Mouse (Mus musculus): ENCODE data around the gene Cd163l1.
A peak's percentile ranks its signal among the peaks of the same experiment; 100 is the strongest.

The Cd163l1 gene

DNA sequence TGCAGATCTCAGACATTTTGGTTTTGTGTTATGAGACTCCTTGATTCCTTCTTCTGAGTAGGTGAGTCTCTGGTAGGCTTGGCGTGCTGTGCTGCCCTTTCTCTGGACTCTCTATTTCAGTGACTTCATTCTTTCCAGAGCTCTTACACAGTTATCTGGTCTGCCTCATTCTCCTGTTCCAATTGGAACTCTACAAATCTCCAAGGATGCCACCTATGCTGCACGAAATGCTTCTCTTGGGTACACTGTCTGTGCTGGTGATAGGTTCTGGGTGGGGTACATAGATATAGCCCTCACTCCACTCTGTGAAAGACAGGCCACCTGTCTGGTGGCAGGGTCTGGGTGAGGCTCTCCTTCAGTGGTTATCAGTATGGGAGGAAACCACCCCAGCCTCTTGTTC lies at the start of gene Cd163l1:
TSS of gene Cd163l1 (plus strand) at position 301 of the 400 bp plus-strand sequence.
- DNase-seq (ENCODE audit: low read depth, low spot score) = no peak

DNA sequence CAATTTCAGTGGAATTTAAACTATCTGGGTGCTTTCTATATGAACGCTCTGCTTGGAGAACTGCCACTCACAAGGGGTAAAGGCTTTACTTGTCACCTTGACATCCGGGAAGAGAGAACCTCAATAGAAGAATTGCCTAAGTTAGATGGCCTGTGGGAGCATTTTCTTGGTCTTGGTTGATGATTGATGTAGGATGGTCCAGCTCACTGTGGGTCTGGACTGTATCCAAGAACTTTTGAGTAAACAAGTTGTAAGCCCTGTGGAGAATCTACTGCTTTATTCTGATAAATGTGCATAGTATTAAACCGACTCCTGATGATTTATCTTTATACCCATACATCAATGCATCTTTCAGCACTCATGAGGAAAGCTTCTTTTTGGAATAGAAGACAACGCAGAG lies 48.7 kb upstream of the Cd163l1 start:
- peak; percentile 18 for DNase-seq (ENCODE audit: low read depth, low spot score)

DNA sequence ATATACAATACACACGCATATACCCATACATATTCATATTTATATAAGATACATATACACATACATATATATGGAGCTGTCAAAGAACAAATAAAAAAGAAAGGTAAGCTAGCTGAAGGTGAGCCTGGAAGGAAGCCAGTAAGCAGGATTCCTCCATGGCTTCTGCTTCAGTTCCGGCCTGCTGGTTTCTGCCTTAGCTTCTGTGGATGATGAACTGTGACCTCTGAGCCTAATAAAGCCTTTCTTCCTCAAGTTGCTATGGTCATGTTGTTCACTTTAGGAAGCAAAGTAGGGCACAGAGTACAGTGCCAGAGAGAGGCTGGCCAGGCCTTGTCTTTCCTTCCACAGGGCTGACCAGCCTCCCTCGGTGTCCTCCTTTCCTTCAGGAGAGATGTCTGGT lies 47.2 kb upstream of the Cd163l1 start:
- DNase-seq (ENCODE audit: low read depth, low spot score) = no peak

DNA sequence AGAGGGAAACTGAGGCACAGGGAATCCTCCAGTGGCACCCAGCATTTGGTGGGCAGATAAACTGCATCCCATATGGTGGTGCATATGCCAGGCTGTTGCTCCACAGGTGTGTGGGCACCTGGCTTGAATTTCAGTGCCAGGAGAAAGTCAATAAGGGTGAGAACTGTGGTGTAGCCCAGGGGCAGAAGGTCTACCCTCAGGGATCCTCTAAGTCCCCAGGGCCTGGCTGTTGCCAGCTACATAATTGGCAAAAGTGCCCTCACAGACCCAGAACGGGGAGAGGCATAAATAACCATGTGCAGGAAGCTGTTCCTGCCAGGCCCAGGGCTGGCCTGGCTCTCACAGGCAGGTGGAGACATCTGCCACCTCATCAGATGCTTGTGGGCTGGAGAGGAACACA lies 45.1 kb upstream of the Cd163l1 start, which contains the start of gene Olfr523:
TSS of gene Olfr523 (plus strand) at position 282 of the 400 bp plus-strand sequence.
- no peak for DNase-seq (ENCODE audit: low read depth, low spot score)

DNA sequence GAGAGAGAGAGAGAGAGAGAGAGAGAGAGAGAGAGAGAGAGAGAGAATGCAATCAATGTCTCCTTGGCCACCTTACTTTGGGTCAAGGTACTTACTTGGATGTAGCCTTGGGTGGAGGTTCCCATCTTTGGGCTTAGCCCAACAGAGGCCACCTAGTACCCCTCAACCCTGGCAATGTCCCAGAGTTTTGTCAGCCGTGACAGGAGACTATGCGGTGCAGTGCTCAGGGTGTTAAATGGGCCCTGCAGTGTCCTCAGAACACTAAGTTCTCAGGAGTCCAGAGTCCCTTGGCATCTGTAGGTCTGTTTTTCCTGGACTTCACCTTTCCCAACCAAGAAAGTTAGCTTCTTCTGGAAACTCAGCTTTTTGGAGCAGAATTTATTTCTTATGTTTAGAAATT lies 38.9 kb upstream of the Cd163l1 start:
- no peak for DNase-seq (ENCODE audit: low read depth, low spot score)

DNA sequence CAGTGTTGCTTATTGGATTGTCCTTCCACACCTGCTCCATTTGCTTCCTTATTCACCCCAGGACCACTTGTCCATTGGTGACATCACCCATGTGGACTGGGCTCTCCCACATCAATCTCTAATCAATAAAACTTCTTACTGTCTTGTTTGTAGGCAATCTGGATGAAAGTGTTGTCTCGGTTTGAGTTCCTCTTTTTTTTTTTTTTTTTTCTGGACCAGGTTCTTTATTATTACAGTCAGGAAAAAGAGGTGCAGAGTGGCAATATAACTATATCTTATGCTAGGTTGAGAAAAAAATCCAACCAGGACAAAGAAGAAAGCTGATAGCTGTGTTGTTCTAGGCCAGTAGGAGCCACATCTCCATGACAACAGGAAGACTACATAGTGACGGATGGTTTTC lies 37.4 kb upstream of the Cd163l1 start:
- DNase-seq (ENCODE audit: low read depth, low spot score) = no peak

DNA sequence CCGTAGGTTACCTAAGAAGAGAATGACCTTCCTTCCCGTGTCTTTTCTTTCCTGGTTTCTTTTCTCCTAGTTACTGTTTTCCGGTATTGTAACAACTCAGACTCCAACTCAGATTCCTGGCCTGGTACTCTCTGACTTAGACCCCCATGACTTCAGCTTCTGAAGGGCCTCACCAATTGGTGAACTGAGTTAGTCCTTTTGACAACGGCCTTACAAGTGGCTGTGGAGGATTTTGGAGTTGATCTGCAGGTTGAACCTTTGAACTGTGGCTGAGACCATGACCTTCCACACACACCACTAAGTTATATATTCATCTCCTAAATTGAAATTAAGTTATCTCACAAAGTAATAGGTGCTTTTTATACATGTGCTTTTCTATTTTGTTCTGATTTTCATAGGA lies 33.9 kb upstream of the Cd163l1 start:
- DNase-seq (ENCODE audit: low read depth, low spot score) = no peak

DNA sequence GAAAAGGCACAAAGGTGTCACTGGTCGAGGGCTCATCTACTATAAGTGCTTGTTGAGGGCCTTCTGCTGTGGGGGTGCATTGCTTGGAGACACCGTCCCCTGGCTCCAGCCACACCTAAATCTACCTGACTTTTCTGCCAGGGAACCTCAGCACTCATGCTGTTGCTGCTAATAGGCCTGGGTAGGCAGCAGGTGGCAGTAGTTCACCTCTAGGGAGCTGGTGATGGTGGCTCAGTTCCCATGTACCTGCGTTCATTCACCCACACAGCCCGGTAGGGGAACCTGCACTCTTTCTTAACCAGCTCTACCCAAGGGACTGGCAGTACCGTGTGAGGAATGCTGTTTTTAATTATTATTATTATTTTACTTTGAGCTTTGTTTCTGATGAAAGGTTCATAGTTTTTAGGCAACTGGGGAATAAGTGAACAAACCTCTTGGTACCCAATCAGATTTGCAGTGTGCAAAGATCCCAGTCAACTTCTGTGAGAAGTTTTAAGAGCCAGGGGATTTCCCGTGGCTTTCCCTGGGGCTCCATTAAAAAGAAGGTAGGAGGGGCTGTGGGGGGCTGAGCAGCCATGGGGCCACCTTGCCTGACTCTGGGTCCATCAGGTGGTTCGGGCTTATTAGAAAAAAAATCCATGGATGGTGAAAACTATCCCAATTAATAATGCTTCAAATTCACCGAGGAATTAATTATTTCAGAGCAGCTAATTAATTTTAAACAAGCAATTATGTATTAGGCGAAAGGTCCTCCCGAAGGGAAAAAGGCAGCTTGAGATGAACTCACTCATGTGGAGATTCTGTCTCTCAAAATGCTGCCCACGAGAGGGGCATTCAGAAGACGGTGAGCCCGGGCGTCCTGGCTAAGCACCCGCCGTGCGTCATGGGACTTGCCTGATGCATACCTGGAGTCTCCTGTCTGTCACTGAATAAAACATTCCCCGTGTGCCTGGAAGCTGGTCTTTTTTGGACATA lies 31.1 kb upstream of the Cd163l1 start:
- DNase-seq (ENCODE audit: low read depth, low spot score) = no peak

DNA sequence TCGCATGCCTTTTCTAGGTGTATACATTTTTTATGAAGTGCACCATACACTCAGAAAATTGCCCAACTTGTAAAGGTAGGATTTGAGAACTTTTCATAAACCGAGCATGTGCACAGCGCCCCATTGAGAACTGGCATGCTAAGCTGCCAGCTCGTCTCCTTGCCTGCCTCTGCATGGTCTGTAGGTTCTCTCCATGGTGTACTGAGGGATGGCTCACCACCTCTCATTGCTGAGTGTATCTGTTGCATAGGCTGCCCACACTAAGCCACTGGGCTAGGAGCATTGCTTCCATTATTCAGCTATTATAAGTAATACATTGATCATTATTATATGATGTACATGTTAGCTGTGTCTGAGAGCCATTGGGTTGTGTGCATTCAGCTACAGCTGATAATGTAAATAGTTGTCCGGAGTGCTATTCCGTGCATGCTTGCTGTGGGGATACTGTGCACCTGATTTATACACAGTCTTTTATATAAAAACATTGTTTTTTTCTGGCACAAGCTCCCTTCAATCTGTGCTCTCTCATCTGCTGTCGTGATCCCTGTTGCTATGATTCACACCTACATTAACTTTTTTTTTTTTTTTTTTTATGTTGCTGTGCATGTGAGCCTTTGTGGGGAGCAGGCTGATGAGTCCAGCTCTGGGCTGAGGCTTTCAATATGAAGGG lies 30.2 kb upstream of the Cd163l1 start:
- no peak for DNase-seq (ENCODE audit: low read depth, low spot score)

DNA sequence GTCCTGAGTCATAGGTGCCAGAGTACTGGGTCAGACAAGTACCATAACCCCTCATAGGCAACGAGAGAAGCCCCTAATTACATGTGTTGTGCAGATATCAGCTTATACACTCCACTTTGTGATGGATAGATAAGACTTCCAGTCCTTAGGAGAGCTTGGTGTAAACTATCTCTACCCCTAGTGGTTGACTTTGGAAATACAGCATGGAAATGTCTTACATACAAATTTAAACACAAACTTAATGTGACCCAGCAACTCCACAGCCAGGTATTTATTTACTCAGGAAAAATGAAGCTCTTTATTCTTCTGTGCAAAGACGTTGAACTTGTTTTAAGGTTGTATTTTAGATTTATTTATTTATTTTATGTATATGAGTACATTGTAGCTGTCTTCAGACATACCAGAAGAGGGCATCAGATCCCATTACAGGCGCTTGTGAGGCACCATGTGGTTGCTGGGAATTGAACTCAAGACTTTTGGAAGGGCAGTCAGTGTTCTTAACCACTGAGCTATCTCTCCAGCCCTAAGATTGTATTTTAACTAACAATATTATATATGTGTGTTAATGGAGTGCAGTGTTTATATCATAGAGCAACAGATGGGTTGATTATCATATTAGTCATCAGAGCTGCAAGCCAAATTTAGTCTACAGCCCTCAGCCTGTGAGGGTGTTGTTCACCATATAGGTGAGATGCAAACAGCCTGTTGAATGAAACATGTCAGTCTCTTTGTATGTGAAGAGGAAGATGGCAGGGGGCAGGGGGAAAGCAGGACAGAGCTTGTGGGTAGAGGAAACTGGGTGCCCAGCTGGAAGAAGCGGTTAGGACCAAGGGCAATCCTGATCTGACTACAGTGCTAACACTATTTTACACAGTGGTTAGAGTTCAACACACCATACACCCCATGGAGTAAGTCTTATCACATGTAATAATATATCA lies 29.4 kb upstream of the Cd163l1 start:
- peak; percentile 63 for DNase-seq (ENCODE audit: low read depth, low spot score)

DNA sequence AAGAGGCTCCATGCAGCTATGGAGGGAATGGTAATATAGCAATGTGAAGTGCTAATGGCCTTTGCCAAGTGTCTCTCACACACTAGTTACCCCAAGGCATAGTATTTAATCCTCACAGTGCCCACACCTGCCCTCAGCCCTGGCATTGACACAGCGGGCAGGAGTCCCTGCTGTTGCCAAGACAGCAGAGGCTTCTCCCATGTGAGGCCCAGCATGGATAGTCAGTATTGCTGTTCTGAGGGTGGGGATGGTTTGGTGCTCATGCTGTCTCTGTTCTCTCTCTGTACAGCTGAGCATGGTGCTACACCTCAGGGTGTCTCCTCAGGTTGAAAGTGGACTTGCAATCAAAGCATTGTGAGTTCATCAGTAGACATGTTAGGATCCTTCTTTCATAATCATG lies 27.6 kb upstream of the Cd163l1 start:
- no peak for DNase-seq (ENCODE audit: low read depth, low spot score)

DNA sequence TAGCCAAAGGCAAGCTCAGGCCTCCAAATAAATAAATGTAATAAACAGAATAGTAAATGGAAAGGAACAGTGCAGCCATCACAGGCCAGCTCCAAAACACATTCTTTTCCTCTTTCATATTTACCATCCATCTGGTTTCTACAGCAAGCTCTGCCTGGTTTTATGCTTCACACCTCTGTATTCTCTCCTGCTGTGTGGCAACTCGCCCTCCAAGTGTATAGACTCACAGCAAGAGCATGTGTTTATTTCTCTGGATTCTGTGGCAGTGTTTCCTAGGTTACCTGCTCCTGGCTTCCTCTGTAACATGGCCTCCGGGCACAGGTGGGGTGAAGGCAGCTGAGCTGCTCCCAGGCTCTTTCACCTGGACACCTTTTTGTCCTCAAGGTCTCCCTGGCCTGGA lies 25.6 kb upstream of the Cd163l1 start:
- DNase-seq (ENCODE audit: low read depth, low spot score) = no peak

DNA sequence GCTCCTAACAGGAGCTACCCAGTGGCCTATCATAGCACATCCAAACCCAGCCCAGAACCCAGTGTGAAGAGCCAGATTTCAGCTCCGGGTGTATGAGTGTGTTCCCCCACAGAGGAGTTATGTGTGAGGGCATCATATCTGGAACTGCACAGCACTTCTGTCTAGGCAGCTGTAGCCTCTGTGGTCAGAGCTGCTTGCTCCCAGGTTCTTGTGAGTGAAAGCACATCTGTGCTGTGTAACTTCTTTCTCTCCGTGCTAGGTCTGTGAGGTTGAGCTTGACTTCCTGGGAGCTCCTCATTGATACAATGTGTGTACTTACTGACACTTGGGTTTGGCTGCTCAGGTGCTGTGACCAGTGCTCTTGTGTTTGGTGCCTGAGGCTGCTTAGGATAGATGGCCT lies 25.2 kb upstream of the Cd163l1 start:
- no peak for DNase-seq (ENCODE audit: low read depth, low spot score)

DNA sequence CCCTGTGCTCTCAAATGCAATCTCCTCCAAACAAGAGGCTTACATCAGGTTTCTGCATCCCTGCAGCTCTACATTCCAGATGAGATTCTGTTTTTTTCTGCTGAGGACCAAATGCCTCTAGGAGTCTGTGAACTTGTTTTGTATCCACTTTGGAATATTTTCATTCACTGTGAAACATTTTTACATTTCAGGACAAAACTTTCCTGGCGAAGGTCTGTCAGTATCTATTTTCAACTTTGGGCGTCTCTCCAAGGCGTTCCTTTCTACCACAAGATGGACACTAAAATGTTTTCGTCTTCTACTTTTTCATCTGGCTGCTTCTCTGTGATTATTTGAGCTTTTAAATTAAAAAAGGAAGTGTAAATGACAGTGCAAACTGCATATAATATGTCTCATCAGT lies 24.0 kb upstream of the Cd163l1 start:
- DNase-seq (ENCODE audit: low read depth, low spot score) = no peak

DNA sequence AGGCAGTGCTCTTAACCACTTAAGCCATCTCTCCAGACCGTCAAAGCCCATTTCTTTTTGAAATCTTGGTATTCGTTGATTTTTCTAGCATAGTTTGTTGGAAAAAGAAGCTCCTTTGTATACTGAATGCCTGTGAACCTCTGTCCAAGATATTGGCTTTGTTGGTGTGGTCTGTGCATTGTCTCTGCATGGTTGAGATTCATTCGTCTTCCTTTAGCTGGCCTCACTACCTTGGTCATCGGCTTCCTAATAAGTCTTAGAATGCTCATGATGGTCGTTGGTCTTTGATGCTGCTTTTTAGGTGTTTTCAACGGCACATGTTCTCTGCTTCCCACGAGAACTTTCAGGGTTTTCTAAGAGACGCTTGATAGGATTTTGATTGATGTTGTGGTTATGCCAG lies 22.1 kb upstream of the Cd163l1 start:
- peak; percentile 24 for DNase-seq (ENCODE audit: low read depth, low spot score)

DNA sequence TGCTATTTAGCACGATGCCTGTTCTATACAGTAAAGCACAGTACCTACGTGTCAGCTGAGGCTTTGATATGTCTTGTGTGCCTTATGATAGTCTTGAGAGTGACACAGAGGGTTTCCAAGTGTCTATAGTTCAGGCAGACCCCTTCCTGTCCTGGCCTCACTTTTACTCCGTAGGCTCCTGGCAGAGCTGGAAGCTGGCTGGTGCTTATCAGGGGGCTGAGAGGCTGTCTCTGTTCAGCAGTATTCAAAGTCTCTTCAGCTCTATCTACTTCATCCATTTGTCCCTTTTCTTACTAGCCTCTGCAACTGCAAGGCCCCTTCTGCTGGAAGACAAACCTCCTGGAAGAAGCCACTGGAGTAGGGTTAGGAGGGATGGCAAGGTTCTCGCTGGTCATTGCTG lies 17.0 kb upstream of the Cd163l1 start:
- no peak for DNase-seq (ENCODE audit: low read depth, low spot score)

DNA sequence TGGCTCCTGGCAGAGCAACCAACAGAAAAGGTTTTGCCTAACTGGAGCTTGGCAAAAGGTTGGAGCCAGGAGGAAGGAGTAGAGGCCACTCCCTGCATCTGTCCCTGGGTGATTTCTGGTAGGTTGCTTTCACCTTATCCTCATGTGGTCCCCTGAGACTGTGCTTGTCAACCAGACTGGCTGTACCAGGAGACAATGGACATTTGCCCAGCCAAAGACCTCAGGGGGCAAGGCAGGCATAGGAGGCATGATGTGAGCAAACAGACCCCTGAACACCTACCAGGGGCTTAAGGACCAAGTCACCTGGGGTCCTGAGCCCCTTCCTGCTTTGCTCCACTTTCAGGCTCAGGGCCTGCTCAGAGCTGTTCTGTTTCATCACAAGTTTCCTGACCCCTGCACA lies 12.2 kb upstream of the Cd163l1 start, which contains the start of gene Olfr524:
TSS of gene Olfr524 (minus strand) at position 101 of the 400 bp plus-strand sequence.
- DNase-seq (ENCODE audit: low read depth, low spot score) = no peak

DNA sequence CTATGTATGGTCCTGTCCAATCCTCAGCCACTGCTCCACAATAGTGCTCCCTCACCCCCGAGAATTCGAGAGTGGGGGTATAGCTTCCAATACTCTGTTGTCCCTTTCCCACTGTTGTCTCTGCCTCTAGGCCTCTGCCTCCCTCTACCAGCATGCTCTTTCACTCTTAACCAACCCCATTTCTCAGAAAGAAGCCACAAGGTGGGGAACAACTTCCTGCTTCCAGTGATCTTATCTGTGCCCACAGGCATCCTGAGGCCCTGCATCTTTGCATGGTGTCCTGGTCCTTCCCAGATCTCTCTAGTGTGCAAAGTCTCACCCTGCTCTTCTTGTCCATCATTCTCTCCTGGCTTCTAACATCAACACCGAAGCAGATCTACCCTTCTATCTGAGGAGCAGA lies 11.2 kb upstream of the Cd163l1 start:
- DNase-seq (ENCODE audit: low read depth, low spot score) = no peak

DNA sequence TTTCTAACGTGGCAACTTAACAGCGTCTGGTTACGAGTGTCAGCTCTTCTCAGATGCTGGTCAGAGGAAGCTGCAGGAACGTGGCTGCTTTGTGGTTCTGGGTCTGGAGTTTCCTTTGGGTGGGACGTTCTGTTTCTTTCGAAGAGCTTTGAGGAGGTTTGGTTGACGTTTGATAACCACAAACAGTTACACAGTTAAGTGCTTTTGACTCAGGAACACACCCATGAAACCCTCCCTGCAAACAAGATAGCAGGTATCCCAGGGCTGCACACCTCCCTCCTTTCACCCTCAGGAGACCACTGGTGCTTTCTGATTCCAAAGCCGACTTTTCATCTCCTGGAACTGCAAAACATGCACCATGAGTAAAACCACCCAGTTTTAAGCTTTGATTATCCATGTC lies 9.9 kb upstream of the Cd163l1 start:
- DNase-seq (ENCODE audit: low read depth, low spot score) = no peak

DNA sequence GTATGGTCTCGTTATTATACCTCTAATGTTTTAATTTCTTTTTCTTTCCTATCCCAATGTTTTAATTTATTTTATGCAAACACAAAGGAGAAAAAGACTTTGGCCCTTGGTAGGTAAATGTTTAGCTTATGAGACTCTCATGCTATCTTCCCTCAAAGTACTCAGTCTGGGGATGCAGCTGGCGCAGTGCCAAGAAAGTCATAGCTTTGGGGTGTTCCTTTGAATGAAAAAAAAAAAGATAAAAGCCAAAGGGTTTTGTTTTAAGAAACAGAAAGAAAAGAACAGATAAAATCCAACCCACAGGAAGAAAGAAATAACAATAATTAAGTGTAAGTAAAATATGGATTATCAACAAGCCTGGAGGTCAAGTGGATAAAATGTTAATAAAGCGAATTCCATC lies 9.4 kb upstream of the Cd163l1 start:
- no peak for DNase-seq (ENCODE audit: low read depth, low spot score)

DNA sequence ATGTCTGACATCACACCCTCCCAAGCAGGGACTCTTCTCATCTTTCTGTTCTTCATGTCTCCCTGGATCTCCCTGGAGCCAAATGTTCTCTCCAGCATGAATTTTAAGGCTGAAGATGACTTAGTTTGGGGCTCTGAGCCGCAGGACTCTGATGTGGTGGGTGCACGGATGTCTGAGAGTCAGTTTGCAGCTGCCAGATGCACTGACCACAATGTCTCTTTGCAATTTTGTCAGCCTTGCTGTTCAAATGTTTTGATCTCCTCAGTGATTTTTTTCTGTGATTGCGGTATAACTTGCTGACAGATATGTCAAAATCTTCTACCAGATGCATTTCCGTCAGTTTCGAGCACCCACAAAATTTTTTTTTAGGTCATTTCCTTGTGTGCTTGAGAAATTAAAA lies 4.2 kb upstream of the Cd163l1 start:
- peak; percentile 17 for DNase-seq (ENCODE audit: low read depth, low spot score)

DNA sequence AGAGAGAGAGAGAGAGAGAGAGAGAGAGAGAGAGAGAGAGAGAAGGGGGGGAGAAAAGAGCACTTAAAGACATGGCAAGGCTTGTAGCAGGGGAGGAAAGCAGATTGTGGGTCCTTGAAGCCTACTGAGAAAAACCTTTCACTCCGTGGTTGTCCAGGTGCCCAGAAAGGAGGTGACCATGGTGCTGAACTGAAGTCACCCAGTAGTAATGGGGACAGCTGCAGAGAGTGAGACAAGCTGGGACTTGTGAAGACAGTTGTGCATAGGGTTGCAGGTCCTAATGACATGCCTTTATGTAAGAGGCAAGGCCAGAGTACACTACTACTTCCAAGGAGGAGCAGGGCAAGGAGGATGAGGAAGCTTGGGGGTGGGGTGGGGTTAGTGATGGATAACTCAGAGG lies 1.2 kb downstream of the Cd163l1 start:
- DNase-seq (ENCODE audit: low read depth, low spot score) = peak; percentile 13
